Mouse (Mus musculus) ES-Bruce4 (cell line): ENCODE measurements around the gene Pdcd1lg2.

Source experiments
- CTCF ChIP-seq: IDR thresholded peaks from one replicate; pipeline ENCODE4 v1.8.1; 2011; ENCODE audit warnings: low read depth, low read length
- EP300 ChIP-seq: IDR thresholded peaks from 2 replicates; pipeline ENCODE4 v1.6.1; 2011; ENCODE audit warnings: low read depth, low read length; ENCODE audit not compliant: insufficient read depth
- POLR2A ChIP-seq: IDR thresholded peaks from one replicate; pipeline ENCODE4 v1.8.1; 2011; ENCODE audit warnings: low read length; ENCODE audit not compliant: insufficient read depth

DNA sequence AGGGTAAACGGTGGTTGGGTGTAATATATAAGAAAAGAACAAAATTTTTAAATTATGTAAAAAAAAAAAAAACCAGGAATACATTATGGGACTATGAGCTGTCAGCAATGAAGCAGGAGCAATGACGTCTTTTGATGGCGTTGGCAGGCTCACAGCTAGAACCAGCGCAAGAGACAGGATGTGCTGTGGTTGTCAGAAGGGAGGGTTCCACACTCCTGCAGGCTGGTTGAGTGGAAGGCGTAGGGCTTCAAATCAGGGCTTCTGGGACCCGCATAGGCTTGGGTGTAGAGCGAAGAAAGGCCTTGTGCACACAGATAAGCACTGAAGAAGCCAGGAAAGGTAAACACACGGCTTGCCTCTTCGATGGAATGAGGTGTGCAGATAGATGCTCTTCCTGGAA is 56.1 kb downstream of the Pdcd1lg2 start:
- TF ChIP-seq POLR2A (no peak), CTCF (no peak), EP300 (no peak)
